Mouse (Mus musculus) embryonic stem cell, embryonic (primary cell): ENCODE results near the gene Ccdc167.

Experiments
- CTCF ChIA-PET, 4 experiments: fragments of 300-600 bp in 2 of 4; fragments of 350-600 bp in 2 of 4; sonication (Branson Sonifier 250); formaldehyde crosslinking; loops; one replicate each; lab custom pipeline; 2022; ENCODE audit warnings: inconsistent platforms in 2 of 4; lab: Charles Lee
- POLR2A ChIA-PET, 4 experiments: fragments of 300-600 bp in 2 of 4; fragments of 350-600 bp in 2 of 4; sonication (Branson Sonifier 250); formaldehyde crosslinking; loops; one replicate each; lab custom pipeline; 2022; ENCODE audit warnings: antibody characterized with exemption in 4 of 4, inconsistent platforms in 1 of 4; lab: Charles Lee

Gene Ccdc167

GRCm38 (mm10) chr17:29637895-29638294, 78.9 kb downstream of the Ccdc167 start:
- POLR2A ChIA-PET: interaction anchor here in 2 of 4 experiments (0.6 to 5.6 kb wide), 10 partner anchors 9 to 994 kb away, joined by 3 to 37 read pairs (median 4); partner anchors contain the start of genes Cmtr1 (in 1 of the 2), Gm28043 (in 1 of the 2) and Rnf8 (in 1 of the 2)
- CTCF ChIA-PET: interaction anchor here in 2 of 4 experiments (0.6 to 2.7 kb wide), 6 partner anchors 10 to 245 kb away, joined by 3 to 15 read pairs (median 4); no protein-coding TSS in a partner anchor

- ChIA-PET POLR2A (interaction anchor here in 2 of 4 experiments (0.7 to 5.6 kb wide), 6 partner anchors 10 to 310 kb away, joined by 3 to 37 read pairs (median 4); partner anchors contain the start of gene Cmtr1 (in 1 of the 2)), CTCF (interaction anchor here in 3 of 4 experiments (0.5 to 2.7 kb wide), 10 partner anchors 9 to 136 kb away, joined by 4 to 15 read pairs (median 4); no protein-coding TSS in a partner anchor)
Measured at GRCm38 (mm10) chr17:29637377-29637776, 79.5 kb downstream of the Ccdc167 start.
